ENCODE assay signal across 27 mouse cellular contexts in the genomic region with DNA sequence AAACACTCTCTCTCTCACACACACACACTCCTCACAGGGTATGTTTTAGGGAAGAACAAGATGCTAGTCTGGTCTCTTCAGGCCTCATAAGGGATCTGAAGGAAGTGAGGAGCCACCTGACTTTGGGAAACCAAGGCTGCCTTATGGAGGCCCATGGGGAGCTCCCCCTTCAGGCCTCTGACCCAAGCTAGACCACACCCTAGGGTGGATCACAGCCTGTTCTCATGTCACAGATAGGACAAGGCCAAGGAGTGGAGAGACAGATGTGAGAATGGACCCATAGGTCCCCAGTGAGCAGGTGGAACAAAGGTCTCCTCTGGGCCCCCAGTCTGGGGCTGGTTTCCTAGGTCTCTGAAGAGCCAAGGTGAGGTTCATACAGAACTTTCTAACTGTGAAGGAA. TPM values are rescaled to one million over a fixed set of nuclear protein-coding genes. Genes with fewer than 3 reads are reported as not detected.
A peak's percentile ranks its signal among the peaks of the same experiment; 100 is the strongest.
DNase-seq lines count a peak whose midpoint lies in the region; ATAC-seq and TF ChIP-seq lines count a peak whose summit lies in the region.
"Had no signal": no experiment of that assay in that cellular context is flagged by ENCODE, and none has a peak within 500 bp of the region (broad histone marks: within the 10 kb centered on the region; RNA-seq: fewer than 3 reads in every experiment).

No protein-coding gene starts in this region.

- no peak overlapping the region for H3K4me2 ChIP-seq in heart, embryonic 11.5 days
- peak overlapping the region; percentile 4; the same call in 1 of the 2 replicates for H3K4me2 ChIP-seq in intestine, postnatal 0 days (replicated peaks; ENCODE audit: low read depth)
- H3K4me2 ChIP-seq in liver, embryonic 16.5 days (ENCODE audit: low read depth, low read length), result peak overlapping the region; percentile 50
- H3K4me2 ChIP-seq: limb, embryonic 15.5 days had no signal

- no peaks in the 10 kb centered on the region for H3K27me3 ChIP-seq in heart, embryonic 11.5 days (ENCODE audit: control insufficient read depth, insufficient read depth, low read length)
- H3K27me3 ChIP-seq in intestine, postnatal 0 days (replicated peaks; ENCODE audit: control insufficient read depth, insufficient read depth, low read length), result no peaks in the 10 kb centered on the region
- no peaks in the 10 kb centered on the region for H3K27me3 ChIP-seq in liver, embryonic 16.5 days (ENCODE audit: control insufficient read depth, insufficient read depth, low read depth, low read length)
- H3K27me3 ChIP-seq: limb, embryonic 15.5 days had no signal

- 0 out of 2 replicates have a peak overlapping the region, but pooled peaks have one; percentile 35 for H3K27ac ChIP-seq in heart, embryonic 11.5 days (ENCODE audit: low read depth, low read length)
- peak overlapping the region; percentile 76 for H3K27ac ChIP-seq in intestine, postnatal 0 days (ENCODE audit: low read depth, low read length)
- peak overlapping the region; percentile 74 for H3K27ac ChIP-seq in liver, embryonic 16.5 days (ENCODE audit: low read length)
- H3K27ac ChIP-seq: limb, embryonic 15.5 days had no signal

- H3K9me3 ChIP-seq in heart, embryonic 11.5 days (replicated peaks; ENCODE audit: control insufficient read depth, low read length), result no peaks in the 10 kb centered on the region
- no peaks in the 10 kb centered on the region for H3K9me3 ChIP-seq in intestine, postnatal 0 days (ENCODE audit: control insufficient read depth)
- no peaks in the 10 kb centered on the region for H3K9me3 ChIP-seq in liver, embryonic 16.5 days (replicated peaks; ENCODE audit: control insufficient read depth, low read length)
- H3K9me3 ChIP-seq: limb, embryonic 15.5 days had no signal

- intact Hi-C loops in heart, postnatal 25 days (cut with DNase I), result no loop called here

- H3K9ac ChIP-seq in heart, embryonic 11.5 days (ENCODE audit: low read depth, low read length), result no peak overlapping the region
- no peak overlapping the region for H3K9ac ChIP-seq in intestine, postnatal 0 days (ENCODE audit: low read depth, low read length)
- no peak overlapping the region; the same call in 1 of the 2 replicates for H3K9ac ChIP-seq in liver, embryonic 16.5 days (ENCODE audit: low read depth, low read length)
- H3K9ac ChIP-seq: limb, embryonic 15.5 days had no signal

- H3K36me3 ChIP-seq in heart, embryonic 11.5 days (ENCODE audit: control insufficient read depth, insufficient read depth, low read length), result no peaks in the 10 kb centered on the region
- no peaks in the 10 kb centered on the region for H3K36me3 ChIP-seq in intestine, postnatal 0 days (ENCODE audit: control insufficient read depth, insufficient read depth)
- no peaks in the 10 kb centered on the region for H3K36me3 ChIP-seq in liver, embryonic 16.5 days (ENCODE audit: control insufficient read depth, insufficient read depth)
- H3K36me3 ChIP-seq: limb, embryonic 15.5 days had no signal

- peak; percentile 81 for ATAC-seq in heart, embryonic 11.5 days (replicated peaks; ENCODE audit: insufficient number of reproducible peaks, low FRiP score, low TSS enrichment)
- peak; percentile 87 for ATAC-seq in intestine, postnatal 0 days
- peak; percentile 94 for ATAC-seq in liver, embryonic 16.5 days (ENCODE audit: low read depth)
- ATAC-seq: activated CD4-positive, CD25-positive, alpha-beta regulatory T cell, adult 4 months; CD4-positive, CD25-positive, alpha-beta regulatory T cell, adult 4 months; forebrain, embryonic 14.5 days; hindbrain, embryonic 16.5 days; lung, postnatal 0 days; midbrain, embryonic 16.5 days had no signal

- H3K4me3 ChIP-seq in heart, embryonic 11.5 days (ENCODE audit: low read depth, low read length), result no peak overlapping the region
- H3K4me3 ChIP-seq in intestine, postnatal 0 days (ENCODE audit: low read depth, low read length), result no peak overlapping the region
- H3K4me3 ChIP-seq in liver, embryonic 16.5 days (ENCODE audit: low read depth, low read length), result peak overlapping the region; percentile 9; the same call in 1 of the 2 replicates
- H3K4me3 ChIP-seq: limb, embryonic 15.5 days had no signal

- peaks cover 14% of the 10 kb centered on the region for H3K4me1 ChIP-seq in heart, embryonic 11.5 days (ENCODE audit: control insufficient read depth, insufficient read depth, low read length)
- peaks cover 18% of the 10 kb centered on the region; the same call in 1 of the 2 replicates for H3K4me1 ChIP-seq in intestine, postnatal 0 days (replicated peaks; ENCODE audit: control insufficient read depth, insufficient read depth, low read length)
- H3K4me1 ChIP-seq in liver, embryonic 16.5 days (ENCODE audit: control insufficient read depth, low read depth, low read length), result peaks cover 48% of the 10 kb centered on the region

- no peak for DNase-seq in heart, postnatal 25 days (ENCODE audit: low spot score)
- DNase-seq in c-Kit-positive CD71-positive TER-119-positive erythroid progenitor cells, embryonic 14.5 days (ENCODE audit: low spot score), result peak; percentile 66
- no peak for DNase-seq in retina, postnatal 1 day
- no peak for DNase-seq in lung, postnatal 14 days
- no peak for DNase-seq in gastrocnemius, postnatal 25 days
- DNase-seq: adrenal gland, postnatal 14 days; cerebellum, adult 2 months; gastrocnemius, postnatal 36 days; heart, postnatal 36 days; kidney, adult 2 months; kidney, postnatal 10 days; thymus, adult 18-20 months had no signal

- peak; percentile 55 for TF ChIP-seq CTCF in intestine, postnatal 0 days (IDR thresholded peaks at IDR 0.05; ENCODE audit: low read depth)

RNA-seq across cellular contexts. Expression of a gene that starts 12.5 kb away (rescaled TPM):
- 3.0 and 4.3 TPM in 2 replicates for polyA plus RNA-seq in heart, embryonic 11.5 days (2014; fragmentation: Nextera tagmentation; extraction: Ambion mirVana)
- total RNA-seq in heart, postnatal 25 days (2021), result 10 to 100 TPM; 28.6 to 37.1 TPM
- 7.8 and 7.9 TPM in 2 replicates for polyA plus RNA-seq in intestine, postnatal 0 days (2015; fragmentation: Nextera tagmentation; extraction: Ambion mirVana)
- 4.9 and 6.1 TPM in 2 replicates for polyA plus RNA-seq in liver, embryonic 16.5 days (2015; fragmentation: Nextera tagmentation; extraction: Ambion mirVana)
- 10 to 100 TPM in 1 of 2 experiments, 1 to 10 TPM in 1; 7.8 to 14.3 TPM for total RNA-seq in gastrocnemius, postnatal 25 days (2021)

RNA-seq across cellular contexts. Expression of a gene that starts 58.6 kb away (rescaled TPM):
- 0.11 TPM in 1 of 2 replicates, not detected in the other for polyA plus RNA-seq in heart, embryonic 11.5 days (2014; fragmentation: Nextera tagmentation; extraction: Ambion mirVana)
- under 1 TPM; 0.39 to 0.64 TPM for total RNA-seq in heart, postnatal 25 days (2021)
- polyA plus RNA-seq in intestine, postnatal 0 days (2015; fragmentation: Nextera tagmentation; extraction: Ambion mirVana), result 0.25 and 0.31 TPM in 2 replicates
- 0.05 and 0.06 TPM in 2 replicates for polyA plus RNA-seq in liver, embryonic 16.5 days (2015; fragmentation: Nextera tagmentation; extraction: Ambion mirVana)
- total RNA-seq in gastrocnemius, postnatal 25 days (2021), result not detected
- total RNA-seq: adrenal gland, postnatal 14 days; gastrocnemius, postnatal 36 days; layer of hippocampus, adult 18-20 months; layer of hippocampus, postnatal 25 days; left cerebral cortex, postnatal 25 days; megakaryocyte, adult 5-6 weeks had no signal
- polyA plus RNA-seq: activated CD4-positive, CD25-positive, alpha-beta regulatory T cell, adult 4 months; CD4-positive, CD25-positive, alpha-beta regulatory T cell, adult 4 months; cerebellum, adult 2 months; forebrain, embryonic 14.5 days; hindbrain, embryonic 16.5 days; midbrain, embryonic 16.5 days; neural tube, embryonic 11.5 days had no signal
